33 mouse cellular contexts compared by ENCODE assay signal in the genomic region with DNA sequence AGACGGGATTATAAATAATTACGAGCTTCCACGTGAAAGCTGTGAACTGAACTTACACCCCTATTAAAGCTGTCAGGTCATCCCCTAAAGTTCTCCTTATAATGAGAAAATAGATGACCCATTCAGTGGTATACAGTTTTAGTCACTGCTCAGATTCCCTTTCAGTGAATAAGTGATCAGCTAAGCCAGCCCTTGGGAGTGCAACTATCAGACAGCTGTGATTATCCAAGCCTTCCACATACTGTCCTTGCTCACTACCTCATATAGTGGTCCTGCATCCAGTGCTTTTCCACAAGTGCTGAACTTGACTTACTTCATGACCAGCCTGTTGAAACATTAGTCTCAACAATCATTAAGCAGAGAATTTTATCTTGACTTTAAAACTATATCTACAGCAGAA.
"Had no signal": no experiment of that assay in that cellular context is flagged by ENCODE, and none has a peak within 500 bp of the region (broad histone marks: within the 10 kb centered on the region; RNA-seq: fewer than 3 reads in every experiment).

No protein-coding gene starts in this region.

- H3K4me2 ChIP-seq: limb, embryonic 12.5 days; limb, embryonic 13.5 days; limb, embryonic 15.5 days; liver, embryonic 11.5 days; liver, embryonic 12.5 days; liver, embryonic 13.5 days; liver, embryonic 15.5 days; lung, embryonic 14.5 days; lung, embryonic 15.5 days; midbrain, embryonic 11.5 days; midbrain, embryonic 12.5 days; midbrain, embryonic 13.5 days; midbrain, embryonic 15.5 days; neural tube, embryonic 12.5 days; neural tube, embryonic 13.5 days had no signal

- H3K4me1 ChIP-seq: limb, embryonic 10.5 days; limb, embryonic 12.5 days; limb, embryonic 13.5 days; limb, embryonic 15.5 days; liver, embryonic 12.5 days; liver, embryonic 13.5 days; liver, embryonic 15.5 days; lung, embryonic 15.5 days; megakaryocyte, embryonic 14.5 days; midbrain, embryonic 10.5 days; midbrain, embryonic 12.5 days; midbrain, embryonic 13.5 days; midbrain, embryonic 15.5 days; neural tube, embryonic 12.5 days; neural tube, embryonic 13.5 days had no signal

- H3K9me3 ChIP-seq: limb, embryonic 10.5 days; limb, embryonic 12.5 days; limb, embryonic 13.5 days; limb, embryonic 15.5 days; liver, embryonic 12.5 days; liver, embryonic 15.5 days; lung, embryonic 15.5 days; midbrain, embryonic 10.5 days; midbrain, embryonic 12.5 days; midbrain, embryonic 13.5 days; midbrain, embryonic 15.5 days; neural tube, embryonic 12.5 days; neural tube, embryonic 13.5 days had no signal

- ATAC-seq: liver, embryonic 12.5 days; liver, postnatal 0 days; lung, postnatal 0 days; midbrain, embryonic 13.5 days; midbrain, embryonic 15.5 days; midbrain, embryonic 16.5 days had no signal

- H3K27ac ChIP-seq: limb, embryonic 10.5 days; limb, embryonic 12.5 days; limb, embryonic 13.5 days; limb, embryonic 15.5 days; liver, embryonic 12.5 days; liver, embryonic 13.5 days; liver, embryonic 14.5 days; liver, embryonic 15.5 days; lung, embryonic 15.5 days; macrophage; midbrain, embryonic 10.5 days; midbrain, embryonic 12.5 days; midbrain, embryonic 13.5 days; midbrain, embryonic 15.5 days; neural tube, embryonic 12.5 days; neural tube, embryonic 13.5 days had no signal

- H3K4me3 ChIP-seq: limb, embryonic 10.5 days; limb, embryonic 12.5 days; limb, embryonic 13.5 days; limb, embryonic 15.5 days; liver, embryonic 12.5 days; liver, embryonic 13.5 days; liver, embryonic 15.5 days; lung, embryonic 15.5 days; megakaryocyte, embryonic 14.5 days; midbrain, embryonic 10.5 days; midbrain, embryonic 12.5 days; midbrain, embryonic 13.5 days; midbrain, embryonic 15.5 days; myocyte; neural tube, embryonic 12.5 days; neural tube, embryonic 13.5 days had no signal

- H3K27me3 ChIP-seq: limb, embryonic 12.5 days; limb, embryonic 13.5 days; limb, embryonic 15.5 days; liver, embryonic 12.5 days; liver, embryonic 13.5 days; liver, embryonic 15.5 days; lung, embryonic 15.5 days; megakaryocyte, embryonic 14.5 days; midbrain, embryonic 12.5 days; midbrain, embryonic 13.5 days; midbrain, embryonic 15.5 days; neural tube, embryonic 12.5 days; neural tube, embryonic 13.5 days had no signal

- H3K9ac ChIP-seq: limb, embryonic 12.5 days; limb, embryonic 13.5 days; limb, embryonic 15.5 days; liver, embryonic 12.5 days; liver, embryonic 13.5 days; liver, embryonic 14.5 days; liver, embryonic 15.5 days; liver, postnatal 0 days; lung, embryonic 14.5 days; lung, embryonic 15.5 days; midbrain, embryonic 12.5 days; midbrain, embryonic 13.5 days; midbrain, embryonic 15.5 days; neural tube, embryonic 12.5 days; neural tube, embryonic 13.5 days had no signal

- DNase-seq: left cerebral cortex, postnatal 4 days; liver; liver, embryonic 13.5 days; liver, postnatal 0 days; lung, adult 18-20 months; lung, adult 2 months; lung, embryonic 14.5 days; lung, postnatal 10 days; lung, postnatal 14 days; lung, postnatal 36 days; lung, postnatal 4 days; midbrain, embryonic 14.5 days had no signal

- H3K36me3 ChIP-seq: limb, embryonic 10.5 days; limb, embryonic 12.5 days; limb, embryonic 13.5 days; limb, embryonic 15.5 days; liver, embryonic 12.5 days; liver, embryonic 13.5 days; liver, embryonic 15.5 days; lung, embryonic 15.5 days; midbrain, embryonic 10.5 days; midbrain, embryonic 12.5 days; midbrain, embryonic 13.5 days; midbrain, embryonic 15.5 days; neural tube, embryonic 12.5 days; neural tube, embryonic 13.5 days had no signal
